Mouse (Mus musculus): ENCODE data around the gene Khk.

The Khk gene

GRCm38 (mm10) chr5:30921256-30922033, at the start of gene Khk:
TSS of gene Khk (plus strand) at chr5:30921431.
- DNase-seq (ENCODE audit: low read depth, low spot score), result peak; percentile 95

GRCm38 (mm10) chr5:30872574-30872973, 48.7 kb upstream of the Khk start:
- DNase-seq (ENCODE audit: low read depth, low spot score), result no peak

GRCm38 (mm10) chr5:30874365-30874764, 46.9 kb upstream of the Khk start:
- no peak for DNase-seq (ENCODE audit: low read depth, low spot score)

GRCm38 (mm10) chr5:30878616-30879015, 42.6 kb upstream of the Khk start:
- no peak for DNase-seq (ENCODE audit: low read depth, low spot score)

- no peak for DNase-seq (ENCODE audit: low read depth, low spot score)
These were observed 41.8 kb upstream of the Khk start for GRCm38 (mm10) chr5:30879347-30879943.

- peak; percentile 35 for DNase-seq (ENCODE audit: low read depth, low spot score)
These were observed 39.4 kb upstream of the Khk start for GRCm38 (mm10) chr5:30881839-30882238.

GRCm38 (mm10) chr5:30886209-30886608, 35.0 kb upstream of the Khk start:
- no peak for DNase-seq (ENCODE audit: low read depth, low spot score)

GRCm38 (mm10) chr5:30886731-30887130, 34.5 kb upstream of the Khk start:
- DNase-seq (ENCODE audit: low read depth, low spot score), result no peak

GRCm38 (mm10) chr5:30887331-30887761, 33.9 kb upstream of the Khk start:
- DNase-seq (ENCODE audit: low read depth, low spot score), result peak; percentile 97

GRCm38 (mm10) chr5:30887858-30888336, 33.3 kb upstream of the Khk start:
- peak; percentile 94 for DNase-seq (ENCODE audit: low read depth, low spot score)

- peak; percentile 96 for DNase-seq (ENCODE audit: low read depth, low spot score)
These were observed 32.7 kb upstream of the Khk start, which contains the start of gene Agbl5 for GRCm38 (mm10) chr5:30888337-30889087. TSS of gene Agbl5 (plus strand) at chr5:30888694.

- peak; percentile 89 for DNase-seq (ENCODE audit: low read depth, low spot score)
These were observed 32.0 kb upstream of the Khk start for GRCm38 (mm10) chr5:30889088-30889754.

- no peak for DNase-seq (ENCODE audit: low read depth, low spot score)
These were observed 30.9 kb upstream of the Khk start for GRCm38 (mm10) chr5:30890375-30890774.

- DNase-seq (ENCODE audit: low read depth, low spot score), result no peak
These were observed 19.4 kb upstream of the Khk start for GRCm38 (mm10) chr5:30901860-30902259.

- peak; percentile 99 for DNase-seq (ENCODE audit: low read depth, low spot score)
These were observed 13.7 kb upstream of the Khk start, which contains the start of gene Ost4 for GRCm38 (mm10) chr5:30907413-30908059. TSS of gene Ost4 (minus strand) at chr5:30907788.

GRCm38 (mm10) chr5:30908426-30909299, 12.6 kb upstream of the Khk start:
- DNase-seq (ENCODE audit: low read depth, low spot score), result no peak

GRCm38 (mm10) chr5:30909300-30909659, 12.0 kb upstream of the Khk start:
- no peak for DNase-seq (ENCODE audit: low read depth, low spot score)

GRCm38 (mm10) chr5:30909863-30910262, 11.4 kb upstream of the Khk start:
- DNase-seq (ENCODE audit: low read depth, low spot score), result no peak

GRCm38 (mm10) chr5:30910481-30910880, 10.8 kb upstream of the Khk start:
- no peak for DNase-seq (ENCODE audit: low read depth, low spot score)

- DNase-seq (ENCODE audit: low read depth, low spot score), result no peak
These were observed 9.1 kb upstream of the Khk start for GRCm38 (mm10) chr5:30912156-30912555.

Measured in ZHBTc4 (cell line).